Mouse (Mus musculus) heart, adult 8-10 months (tissue): ENCODE data around the gene Gm20850. TPM values are rescaled to one million over a fixed set of nuclear protein-coding genes. Genes with fewer than 3 reads are reported as not detected.
"Not testable (repeated sequence)": the region's sequence is repeated elsewhere in the genome, so short reads cannot be mapped to it uniquely, and the experiment has no call there.

Source experiments
- DNase-seq: peaks from one replicate; pipeline ENCODE4 v3.0.0; 2022; ENCODE audit warnings: low spot score
- total RNA-seq, 4 experiments: library from RNA; stranded (reverse); gene quantifications; 2 replicates each; pipeline ENCODE4 v1.2.4; 2022

Gm20850 gene
- not detected for total RNA-seq

DNA sequence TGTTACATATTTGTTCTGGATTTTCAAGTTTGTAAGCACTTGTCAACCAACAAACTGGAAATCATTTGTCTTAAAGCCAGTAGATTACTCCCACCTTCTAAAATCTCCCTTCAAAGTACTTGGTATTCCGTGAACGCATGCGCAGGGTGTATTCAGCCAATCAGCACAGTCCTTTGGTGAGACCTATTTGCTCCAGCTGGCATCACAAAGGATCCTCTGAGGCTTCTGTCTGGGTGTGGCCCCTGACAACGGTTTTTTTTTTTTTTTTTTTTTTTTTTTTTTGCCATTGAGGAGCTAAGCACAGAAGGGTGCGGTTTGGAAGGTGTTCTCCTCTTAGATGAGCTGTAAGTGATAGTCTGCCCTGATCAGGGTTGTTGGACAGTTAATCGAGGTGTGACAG, at the start of gene Gm20850:
TSS of gene Gm20850 (plus strand) at position 301 of the 400 bp plus-strand sequence.
- DNase-seq: not testable (repeated sequence)
